Comparison of ENCODE assay signal across 14 mouse cellular contexts in genomic region chr12:69804393-69805070, GRCm38 (mm10). TPM values are rescaled to one million over a fixed set of nuclear protein-coding genes. Genes with fewer than 3 reads are reported as not detected.
"Had no signal": no experiment of that assay in that cellular context is flagged by ENCODE, and none has a peak within 500 bp of the region (broad histone marks: within the 10 kb centered on the region; RNA-seq: fewer than 3 reads in every experiment).

No protein-coding gene starts in this region.

- H3K9me3 ChIP-seq: limb, embryonic 15.5 days; megakaryocyte, embryonic 14.5 days; midbrain, embryonic 12.5 days; neural tube, embryonic 15.5 days had no signal

- H3K4me3 ChIP-seq: left cerebral cortex, adult 2 months; limb, embryonic 15.5 days; megakaryocyte, embryonic 14.5 days; midbrain, embryonic 12.5 days; neural tube, embryonic 15.5 days had no signal

- H3K27ac ChIP-seq: left cerebral cortex, adult 2 months; limb, embryonic 15.5 days; midbrain, embryonic 12.5 days; neural tube, embryonic 15.5 days; stomach, postnatal 0 days had no signal

- ATAC-seq: inflammation-experienced regulatory T-cells, adult 6 months had no signal

- H3K4me2 ChIP-seq: limb, embryonic 15.5 days; lung, embryonic 14.5 days; midbrain, embryonic 12.5 days; neural tube, embryonic 15.5 days had no signal

- H3K4me1 ChIP-seq: limb, embryonic 15.5 days; megakaryocyte, embryonic 14.5 days; neural tube, embryonic 15.5 days had no signal

- DNase-seq: kidney, adult 18-20 months; kidney, postnatal 10 days; kidney, postnatal 4 days; lung, embryonic 14.5 days; lung, postnatal 10 days; lung, postnatal 4 days; thymus, postnatal 4 days had no signal

- H3K9ac ChIP-seq: limb, embryonic 15.5 days; lung, embryonic 14.5 days; midbrain, embryonic 12.5 days; neural tube, embryonic 15.5 days had no signal

- H3K27me3 ChIP-seq: limb, embryonic 15.5 days; megakaryocyte, embryonic 14.5 days; midbrain, embryonic 12.5 days; neural tube, embryonic 15.5 days had no signal

RNA-seq across cellular contexts. Expression of gene Cdkl1, which starts 13.5 kb away (rescaled TPM):
- polyA plus RNA-seq: inflammation-experienced regulatory T-cells, adult 6 months had no signal
